Mouse (Mus musculus) C2C12 (cell line): Measurements from ENCODE around the gene Pla2g4c.

Experiments
- CEBPB ChIP-seq: IDR thresholded peaks from one replicate; pipeline ENCODE4 v1.6.1; 2011; ENCODE audit warnings: low read depth, mild to moderate bottlenecking, control low read depth, moderate library complexity
- CTCF ChIP-seq: IDR thresholded peaks from one replicate; pipeline ENCODE4 v1.5.1; 2011; ENCODE audit not compliant: control insufficient read depth, insufficient read depth, insufficient read length
- MAX ChIP-seq: IDR thresholded peaks from one replicate; pipeline ENCODE4 v1.6.1; 2011; ENCODE audit warnings: mild to moderate bottlenecking, control low read depth
- USF1 ChIP-seq: IDR thresholded peaks from one replicate; pipeline ENCODE4 v1.6.1; 2011; ENCODE audit warnings: low read depth, mild to moderate bottlenecking, control low read depth, moderate library complexity

- TF ChIP-seq CTCF (no peak), USF1 (no peak), MAX (no peak), CEBPB (no peak)
Measured at GRCm38 (mm10) chr7:13303372-13303771, 21.1 kb upstream of the Pla2g4c start.
